Mouse (Mus musculus): ENCODE measurements at regions not wholly inside any gene's neighbourhood (a gene's known extent, or its start where the extent isn't known, plus 50 kb on each side); places are given as distances from the start of the nearest gene placed in this dataset.

- TF ChIP-seq CTCF (IDR thresholded peaks at IDR 0.05) (no peak), EP300 (IDR thresholded peaks at IDR 0.05) (no peak)
These were observed 204.4 kb upstream of the Zfp352 start for GRCm38 (mm10) chr4:90014203-90014602.

All from lung, postnatal 0 days (tissue).